Mouse (Mus musculus) erythroid progenitor cell, adult 5-6 weeks (primary cell): ENCODE data around the gene Eif5a. TPM values are rescaled to one million over a fixed set of nuclear protein-coding genes. Genes with fewer than 3 reads are reported as not detected.
A peak's percentile ranks its signal among the peaks of the same experiment; 100 is the strongest.

Experiments used
- ATAC-seq: replicated peaks from 2 replicates; pipeline ENCODE4 v1.8.0; 2016; ENCODE audit warnings: moderate number of reproducible peaks, mild to moderate bottlenecking, moderate TSS enrichment, inconsistent platforms; ENCODE audit not compliant: poor library complexity, low FRiP score, severe bottlenecking
- total RNA-seq, 2 experiments: library from RNA; stranded (forward) in 1 of 2; stranded (reverse) in 1 of 2; fragments of 150-400 nt in 1 of 2; fragments of 186-747, 209-891 nt in 1 of 2; gene quantifications; 2 replicates each; pipeline versions ENCODE4 v1.2.3 to v1.2.4; 2015 to 2017; ENCODE audit warnings: low replicate concordance in 2 of 2

The Eif5a gene
- total RNA-seq, 2 experiments from 2014 or later = 254 to 394 TPM

- ATAC-seq = no peak
Measured at GRCm38 (mm10) chr11:69910781-69911560, 10.8 kb downstream of the Eif5a start.

DNA sequence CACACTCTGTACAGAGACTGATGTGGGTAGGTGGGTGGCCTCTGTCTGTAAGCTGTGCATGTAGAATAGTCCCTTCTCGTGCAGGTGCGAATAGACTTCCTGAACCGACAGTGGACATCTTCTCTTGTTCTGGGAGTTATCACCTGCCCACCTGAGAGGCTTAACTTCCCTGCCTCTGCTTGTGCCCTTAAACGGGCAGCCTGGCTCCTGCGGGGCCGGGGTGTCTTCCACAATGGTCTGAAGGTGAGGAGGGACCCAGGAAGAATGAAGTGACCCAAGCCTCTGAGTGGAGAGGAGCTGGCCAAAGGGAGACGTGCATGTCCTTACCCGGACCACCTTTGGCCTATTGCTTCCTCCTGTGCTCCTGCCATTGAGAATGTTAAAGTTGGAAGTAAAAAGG is 11.6 kb downstream of the Eif5a start:
- ATAC-seq = no peak

- ATAC-seq = no peak
Measured at GRCm38 (mm10) chr11:69909174-69909573, 12.6 kb downstream of the Eif5a start.

GRCm38 (mm10) chr11:69908645-69909044 is 13.1 kb downstream of the Eif5a start:
- ATAC-seq = no peak

DNA sequence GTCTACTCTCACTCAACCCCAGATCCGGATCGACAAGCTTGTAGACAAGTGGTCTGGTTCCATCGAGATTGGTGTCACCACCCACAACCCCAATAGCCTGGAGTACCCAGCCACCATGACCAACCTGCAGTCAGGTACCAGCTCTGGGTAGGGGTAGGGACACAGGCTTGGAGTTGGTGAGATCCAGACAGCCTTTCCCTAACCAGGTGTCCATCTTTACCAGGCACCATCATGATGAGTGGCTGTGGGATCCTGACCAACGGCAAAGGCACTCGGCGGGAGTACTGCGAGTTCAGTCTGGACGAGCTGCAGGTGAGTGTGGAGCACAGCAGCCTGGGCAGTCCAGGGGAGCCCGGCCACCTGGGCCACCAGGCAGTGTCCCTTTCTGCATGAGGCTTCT is 17.4 kb downstream of the Eif5a start:
- ATAC-seq = no peak

GRCm38 (mm10) chr11:69902972-69903371 is 18.8 kb downstream of the Eif5a start:
- no peak for ATAC-seq

DNA sequence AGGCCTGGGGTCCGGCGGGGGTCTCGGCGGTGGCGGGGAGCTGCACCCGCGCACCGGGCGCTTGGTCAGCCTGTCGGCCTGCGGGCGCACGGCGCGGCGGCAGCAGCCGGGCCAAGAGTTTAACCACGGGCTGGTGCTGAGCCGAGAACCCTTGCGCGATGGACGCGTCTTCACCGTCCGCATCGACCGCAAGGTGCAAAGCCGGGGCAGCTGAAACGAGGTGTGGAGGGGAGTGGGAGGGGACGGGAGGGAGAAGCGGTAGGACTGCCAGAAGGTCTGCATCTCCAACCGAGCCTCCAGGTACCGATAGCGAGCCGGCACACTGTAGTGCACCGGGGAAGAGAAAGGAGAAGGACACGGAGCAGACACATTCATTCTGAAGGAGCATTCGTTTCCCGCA is 19.8 kb downstream of the Eif5a start:
- ATAC-seq = peak; percentile 9; the same call in 1 of the 2 replicates

DNA sequence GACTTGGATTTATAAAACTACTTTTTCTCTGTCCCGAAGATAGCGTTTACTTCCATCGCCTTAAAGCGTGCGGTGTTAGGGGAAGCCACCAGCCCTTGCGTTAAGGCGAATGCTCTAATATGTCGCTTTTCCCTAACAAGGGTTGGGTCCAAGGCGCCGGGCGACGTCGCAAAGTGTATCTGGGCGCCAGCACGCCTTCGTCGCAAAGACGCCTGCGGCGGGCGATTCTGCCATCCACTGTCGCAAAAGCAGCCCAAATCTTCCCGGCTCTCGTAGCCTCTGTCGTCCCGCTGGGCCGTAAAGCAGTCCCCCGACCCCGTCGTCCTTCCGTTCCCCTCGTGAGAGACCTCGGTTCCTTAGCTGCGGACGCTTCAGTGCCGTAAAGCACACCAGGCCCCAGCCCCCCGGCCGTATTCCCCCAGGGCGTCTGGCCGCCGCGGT is 20.3 kb downstream of the Eif5a start:
- ATAC-seq = peak; percentile 69

- ATAC-seq = peak; percentile 87
Measured at GRCm38 (mm10) chr11:69900471-69901405, 21.0 kb downstream of the Eif5a start, which contains the start of the genes 2810408A11Rik and Neurl4. 2810408A11Rik (minus strand) TSS chr11:69900987. Neurl4 (plus strand) TSS chr11:69901072.

GRCm38 (mm10) chr11:69899870-69900269 is 21.9 kb downstream of the Eif5a start:
- ATAC-seq = no peak

DNA sequence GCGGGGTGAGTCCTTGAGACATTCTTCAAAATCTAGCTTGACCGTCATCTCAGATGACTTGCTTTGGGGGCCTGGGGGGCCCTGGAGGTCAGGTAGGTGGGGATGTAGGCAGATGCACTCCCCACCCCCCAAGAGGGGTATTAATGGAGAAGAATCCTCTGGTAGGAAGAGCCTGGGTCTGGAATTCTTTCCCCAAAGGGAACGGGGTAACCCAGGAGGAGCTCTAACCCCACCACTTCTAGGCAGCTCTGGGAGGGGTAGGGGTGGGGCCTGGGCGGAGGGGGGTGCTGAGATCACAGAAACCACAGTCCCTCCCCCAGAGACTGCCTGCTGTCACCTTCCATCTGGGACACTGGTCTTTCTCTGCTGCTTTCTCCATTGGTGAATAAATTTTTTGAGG is 26.5 kb downstream of the Eif5a start, which contains the start of gene Acap1:
Gene Acap1, minus strand, starts transcription at position 249 of the 400 bp plus-strand sequence.
- no peak for ATAC-seq

GRCm38 (mm10) chr11:69894671-69895070 is 27.1 kb downstream of the Eif5a start:
- ATAC-seq = no peak

DNA sequence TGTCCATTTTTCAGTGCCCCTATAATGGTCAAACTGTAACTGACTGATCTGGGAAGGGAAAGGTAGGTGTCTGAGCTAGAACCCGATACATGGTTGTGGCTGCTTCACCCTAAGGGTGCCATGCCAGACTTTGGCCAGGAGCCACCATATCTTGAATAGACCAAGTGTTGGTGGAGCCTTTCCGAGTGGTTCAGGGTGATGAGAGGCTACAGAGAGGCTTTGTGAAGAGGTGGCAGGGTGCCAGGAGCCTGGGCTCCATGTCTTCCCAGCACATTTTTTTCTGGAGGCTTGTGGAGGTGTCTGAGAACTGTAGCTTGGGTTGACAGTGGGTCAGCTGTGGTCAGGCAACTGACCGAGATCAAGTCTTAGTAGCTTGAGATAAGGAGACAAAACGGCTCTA is 30.3 kb downstream of the Eif5a start:
- peak; percentile 62 for ATAC-seq

DNA sequence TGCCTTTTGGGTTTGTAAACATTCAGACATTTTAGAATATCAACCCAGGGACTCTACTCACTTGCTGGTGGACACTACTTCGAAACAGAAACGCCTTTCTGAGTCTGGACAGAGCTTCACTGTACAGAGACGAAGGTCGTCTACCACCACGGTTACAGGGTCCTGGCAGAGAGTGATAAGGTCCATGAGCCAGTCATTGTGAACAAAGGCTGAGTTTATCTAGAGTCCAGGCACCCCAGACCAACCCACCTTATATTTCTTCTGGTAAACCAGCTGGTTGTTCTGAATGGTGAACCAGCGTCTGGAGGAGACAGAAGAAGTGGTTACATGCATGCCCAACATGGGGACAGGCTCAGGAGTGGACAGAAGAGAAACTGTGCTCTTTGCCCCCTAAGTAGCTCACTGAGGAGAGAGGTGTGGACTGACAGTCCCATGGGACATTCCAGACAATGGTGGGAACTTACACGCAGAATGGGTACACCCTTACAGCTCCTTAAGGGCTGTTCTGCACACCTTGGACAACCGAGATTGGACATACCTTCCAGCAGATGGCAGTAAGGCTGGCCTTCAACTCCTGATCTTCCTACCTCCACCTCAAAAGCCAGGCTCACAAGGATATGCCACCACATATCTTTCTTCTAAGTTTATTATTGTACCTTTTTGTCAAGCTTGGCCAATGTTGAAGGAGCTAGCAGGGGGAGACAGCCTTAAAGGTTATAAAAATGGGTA is 34.7 kb downstream of the Eif5a start:
- ATAC-seq = peak; percentile 75

GRCm38 (mm10) chr11:69884663-69885062 is 37.1 kb downstream of the Eif5a start:
- no peak for ATAC-seq

GRCm38 (mm10) chr11:69884240-69884639 is 37.5 kb downstream of the Eif5a start:
- ATAC-seq = no peak

DNA sequence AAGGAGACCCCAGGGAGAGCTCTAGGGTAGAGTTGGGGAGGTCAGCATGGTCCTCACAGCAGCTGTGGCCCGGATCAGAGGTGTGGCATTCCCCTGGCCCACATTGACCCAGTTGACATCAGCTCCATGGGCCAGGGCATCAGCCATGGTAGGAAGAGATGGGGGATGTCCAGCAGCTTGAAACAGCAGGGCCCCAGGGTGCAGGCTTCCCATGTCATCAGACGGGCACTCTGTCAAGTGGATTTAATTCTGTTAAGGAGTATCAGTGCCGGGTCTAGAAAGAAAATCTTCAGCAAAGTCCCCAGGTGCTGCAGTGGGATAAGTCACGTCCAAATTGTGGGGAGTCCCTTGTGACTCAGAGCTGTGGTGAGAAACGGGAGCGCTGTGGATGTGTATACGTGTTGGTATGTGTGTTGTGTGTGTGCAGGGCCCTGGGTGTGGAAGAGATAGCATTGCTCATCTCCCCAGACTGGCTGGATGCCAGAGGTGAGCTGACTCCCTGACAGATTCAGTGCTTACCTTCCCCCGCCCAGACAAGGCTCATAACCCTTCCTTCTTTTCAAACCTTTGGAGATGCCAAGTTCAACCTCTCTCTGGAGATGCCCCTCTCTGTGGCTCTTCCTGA is 38.1 kb downstream of the Eif5a start:
- no peak for ATAC-seq

DNA sequence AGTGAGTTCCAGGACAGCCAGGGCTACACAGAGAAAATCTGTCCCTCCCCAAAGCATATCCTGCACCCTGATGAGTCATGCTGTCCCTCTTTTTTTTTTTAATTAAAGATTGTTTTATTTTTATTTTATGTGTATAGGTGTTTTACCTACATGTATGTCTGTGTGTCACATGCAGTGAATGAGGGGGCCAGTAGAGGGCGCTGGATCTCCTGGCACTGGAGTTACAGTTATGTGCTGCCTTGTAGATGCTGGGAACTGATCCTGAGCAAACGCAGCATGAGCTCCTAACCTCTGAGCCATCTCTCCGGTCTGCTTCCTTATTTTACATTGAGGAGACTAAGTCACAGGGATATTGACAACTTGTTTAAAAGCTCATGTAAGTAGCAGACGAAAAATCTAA is 38.7 kb downstream of the Eif5a start:
- ATAC-seq = no peak
